Mouse (Mus musculus): ENCODE data around the gene Fxn. TPM values are rescaled to one million over a fixed set of nuclear protein-coding genes. Genes with fewer than 3 reads are reported as not detected.
A peak's percentile ranks its signal among the peaks of the same experiment; 100 is the strongest.
"Not testable (repeated sequence)": the region's sequence is repeated elsewhere in the genome, so short reads cannot be mapped to it uniquely, and the experiment has no call there.

The Fxn gene
- total RNA-seq, 1 experiment from 2014 or later, result 29.9 TPM

DNA sequence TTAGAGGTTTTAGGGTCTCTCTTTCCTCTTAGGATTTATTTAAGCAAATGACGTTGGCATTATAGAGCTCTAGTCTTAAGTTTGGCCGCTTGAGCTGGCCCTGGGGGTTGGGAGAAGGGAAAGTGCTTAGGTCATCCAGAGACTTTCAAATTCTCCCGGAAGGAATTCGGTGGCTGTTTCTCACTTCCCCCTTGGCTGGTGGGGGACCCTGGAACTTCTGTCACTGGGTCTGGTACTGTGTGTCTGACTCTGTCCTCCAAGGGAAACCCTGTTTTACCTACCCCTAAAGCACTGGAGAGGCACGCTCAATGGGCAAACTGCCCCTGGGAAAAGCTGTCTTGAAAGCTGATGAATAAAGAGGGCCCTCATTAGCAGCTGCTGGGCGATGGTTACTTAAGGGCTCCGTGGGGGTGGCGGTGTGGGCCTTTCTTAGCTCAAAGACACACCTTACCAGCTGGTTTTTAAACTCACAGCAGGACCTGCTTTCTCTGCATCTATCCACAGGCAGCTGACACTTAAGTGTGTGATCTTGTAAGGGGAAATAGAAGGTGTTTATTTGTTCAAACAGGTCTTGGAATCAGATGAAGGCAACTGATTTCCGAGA is 26.6 kb downstream of the Fxn start:
- ATAC-seq (replicated peaks; ENCODE audit: low read depth, poor library complexity, severe bottlenecking), result no peak

DNA sequence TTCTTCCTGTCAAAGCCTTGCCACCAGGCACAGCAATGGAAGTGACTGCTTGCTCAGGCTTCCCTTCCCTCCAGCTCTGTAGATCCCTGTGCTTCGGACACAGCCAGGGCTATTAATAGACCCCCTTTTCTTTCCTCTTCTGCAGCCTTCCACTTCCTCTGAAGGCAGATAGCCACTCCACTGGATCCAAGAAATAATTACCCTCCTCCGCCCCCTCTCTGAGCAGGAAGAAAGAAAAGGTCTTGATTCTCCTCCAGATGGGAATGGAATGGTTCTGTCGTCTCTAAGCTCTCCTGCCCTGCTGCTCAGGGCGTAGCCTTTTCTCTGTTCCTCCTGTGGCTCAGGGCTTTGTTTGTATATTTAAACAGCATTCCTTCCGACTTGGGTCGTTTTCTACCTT is 28.5 kb downstream of the Fxn start:
- ATAC-seq (replicated peaks; ENCODE audit: low read depth, poor library complexity, severe bottlenecking), result no peak

GRCm38 (mm10) chr19:24243340-24243739 is 37.1 kb downstream of the Fxn start:
- no peak for ATAC-seq (replicated peaks; ENCODE audit: low read depth, poor library complexity, severe bottlenecking)

- no peak for ATAC-seq (replicated peaks; ENCODE audit: low read depth, poor library complexity, severe bottlenecking)
Measured at GRCm38 (mm10) chr19:24241799-24242546, 38.4 kb downstream of the Fxn start.

DNA sequence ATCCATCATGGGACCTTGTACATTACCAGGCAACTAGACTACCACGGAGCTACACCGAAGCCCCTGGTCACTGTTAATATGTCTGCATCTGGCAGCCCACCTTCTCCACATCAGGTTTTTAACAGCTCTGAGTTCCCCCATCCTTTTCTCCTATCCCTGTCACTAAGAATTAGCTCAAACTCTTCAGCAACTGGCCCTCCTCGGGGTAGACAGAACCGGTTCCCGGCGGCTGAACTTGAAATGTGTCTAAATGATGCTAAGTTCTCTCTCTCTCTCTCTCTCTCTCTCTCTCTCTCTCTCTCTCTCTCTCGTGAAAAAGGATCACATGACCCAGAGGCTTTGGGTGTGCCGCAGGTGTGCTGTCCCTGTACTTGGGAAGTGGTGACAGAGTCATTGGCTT is 39.1 kb downstream of the Fxn start:
- no peak for ATAC-seq (replicated peaks; ENCODE audit: low read depth, poor library complexity, severe bottlenecking)

DNA sequence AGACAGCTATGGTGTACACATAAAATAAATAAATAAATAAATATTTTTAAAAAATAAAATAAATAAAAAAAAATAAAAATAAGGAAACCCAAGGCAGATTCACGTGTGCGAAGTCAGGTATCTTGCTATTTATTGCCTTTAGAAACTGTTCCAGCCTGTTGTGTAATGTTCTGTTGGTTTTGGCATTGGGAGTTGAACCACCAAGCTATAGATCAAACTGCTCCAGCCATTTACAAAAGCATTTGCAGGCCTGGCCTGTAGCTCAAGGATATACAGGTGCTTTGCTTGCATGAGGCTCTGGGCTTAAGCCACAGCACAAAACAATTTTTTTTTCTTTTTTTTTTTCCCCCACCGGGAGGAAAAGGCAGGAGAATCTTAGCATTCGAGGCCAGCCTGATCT is 42.4 kb downstream of the Fxn start:
- no peak for ATAC-seq (replicated peaks; ENCODE audit: low read depth, poor library complexity, severe bottlenecking)

DNA sequence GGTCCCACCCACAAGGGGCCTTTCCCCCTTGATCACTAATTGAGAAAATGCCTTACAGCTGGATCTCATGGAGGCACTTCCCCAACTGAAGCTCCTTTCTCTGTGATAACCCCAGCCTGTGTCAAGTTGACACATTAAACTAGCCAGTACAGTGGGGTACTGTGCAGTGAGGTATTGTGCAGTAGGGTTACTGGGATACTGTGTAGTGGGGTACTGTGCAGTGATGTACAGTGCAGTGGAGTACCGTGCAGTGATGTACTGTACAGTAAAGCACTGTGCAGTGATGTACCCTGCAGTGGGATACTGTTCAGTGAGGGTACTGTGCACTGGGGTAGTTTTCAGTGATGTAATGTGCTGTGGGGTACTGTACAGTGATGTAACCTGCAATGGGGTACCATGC is 48.0 kb downstream of the Fxn start:
- ATAC-seq (replicated peaks; ENCODE audit: low read depth, poor library complexity, severe bottlenecking), result not testable (repeated sequence)

- ATAC-seq (replicated peaks; ENCODE audit: low read depth, poor library complexity, severe bottlenecking), result peak; percentile 74
Measured at GRCm38 (mm10) chr19:24225305-24225696, 55.1 kb downstream of the Fxn start.

DNA sequence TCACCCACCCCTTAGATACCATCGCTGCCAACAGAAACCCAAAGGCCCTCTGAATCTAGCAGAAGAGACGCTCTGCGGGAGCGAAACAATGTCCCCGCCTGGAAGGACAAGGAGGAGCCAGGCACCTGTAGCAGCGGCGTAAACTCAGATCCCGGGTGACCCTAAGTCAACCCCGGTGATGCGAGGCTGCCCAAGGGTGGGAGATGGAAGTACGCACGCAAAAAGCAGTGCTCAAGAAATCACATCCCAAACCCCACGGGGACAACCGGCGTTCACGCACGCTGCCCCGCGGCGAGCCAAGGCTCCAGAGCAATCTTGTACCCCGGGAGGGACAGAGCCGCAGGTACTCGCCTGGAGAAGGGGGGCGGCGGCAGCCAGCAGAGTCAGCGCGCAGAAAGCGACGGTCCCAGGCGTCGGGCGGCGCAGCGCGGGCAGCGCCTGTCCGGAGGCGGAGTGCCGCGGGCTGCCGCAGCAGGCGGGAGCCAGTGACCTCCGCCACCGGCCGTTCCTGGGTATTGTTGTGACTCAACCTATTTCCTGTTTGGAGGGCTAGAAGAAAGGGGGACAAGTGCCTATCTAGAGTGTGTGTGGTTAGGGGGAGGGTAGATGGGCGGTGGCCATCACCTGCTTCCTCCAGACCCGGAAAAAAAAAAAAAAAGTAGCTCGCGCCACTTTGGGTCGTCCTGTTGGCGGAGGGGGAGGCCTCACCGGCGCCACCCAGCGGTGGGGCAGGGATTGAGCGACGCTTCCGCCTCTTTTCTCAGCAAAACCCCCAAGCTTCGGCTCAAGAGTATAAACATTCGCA is 55.7 kb downstream of the Fxn start, which contains the start of gene Tjp2:
Gene Tjp2, minus strand, starts transcription at position 531 of the 805 bp plus-strand sequence.
- ATAC-seq (replicated peaks; ENCODE audit: low read depth, poor library complexity, severe bottlenecking), result peak; percentile 71

DNA sequence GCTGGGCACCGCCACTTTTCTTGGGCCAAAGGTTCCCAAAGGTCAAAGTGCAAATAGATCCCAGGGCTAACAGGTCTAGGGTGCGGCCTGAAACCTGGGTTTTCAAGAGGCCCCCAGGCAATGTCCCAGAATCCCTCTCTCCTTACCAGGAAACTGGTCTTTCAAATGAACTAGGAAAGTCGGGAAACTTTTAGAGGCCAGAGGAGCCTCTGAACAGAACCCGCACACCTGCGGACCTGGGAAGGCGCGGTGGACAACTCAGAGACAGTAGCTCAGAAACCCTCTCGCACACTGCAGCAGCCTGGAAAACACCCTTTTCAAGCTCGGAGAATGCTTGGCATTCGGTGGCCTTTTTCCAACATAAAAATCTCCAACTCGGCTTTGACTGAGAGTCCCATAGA is 56.6 kb downstream of the Fxn start:
- ATAC-seq (replicated peaks; ENCODE audit: low read depth, poor library complexity, severe bottlenecking), result no peak

DNA sequence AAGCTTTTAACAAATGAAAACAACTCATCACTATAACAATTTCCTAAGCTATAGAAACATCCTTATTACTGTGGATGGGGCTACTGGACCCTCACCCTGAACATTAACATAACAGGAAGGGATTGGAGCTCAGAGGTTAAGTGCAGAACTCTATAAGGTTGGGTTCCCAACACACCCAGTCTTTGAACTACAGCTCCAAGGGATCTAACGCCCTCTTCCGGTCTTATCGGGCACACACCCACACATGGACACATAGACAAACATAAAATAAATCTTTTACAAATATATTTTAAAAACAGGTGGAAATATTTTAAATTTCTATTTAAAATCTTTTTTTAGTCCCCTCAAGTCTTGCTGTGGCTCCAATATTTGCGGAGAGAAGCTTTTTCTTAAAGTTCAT is 59.0 kb downstream of the Fxn start:
- no peak for ATAC-seq (replicated peaks; ENCODE audit: low read depth, poor library complexity, severe bottlenecking)

DNA sequence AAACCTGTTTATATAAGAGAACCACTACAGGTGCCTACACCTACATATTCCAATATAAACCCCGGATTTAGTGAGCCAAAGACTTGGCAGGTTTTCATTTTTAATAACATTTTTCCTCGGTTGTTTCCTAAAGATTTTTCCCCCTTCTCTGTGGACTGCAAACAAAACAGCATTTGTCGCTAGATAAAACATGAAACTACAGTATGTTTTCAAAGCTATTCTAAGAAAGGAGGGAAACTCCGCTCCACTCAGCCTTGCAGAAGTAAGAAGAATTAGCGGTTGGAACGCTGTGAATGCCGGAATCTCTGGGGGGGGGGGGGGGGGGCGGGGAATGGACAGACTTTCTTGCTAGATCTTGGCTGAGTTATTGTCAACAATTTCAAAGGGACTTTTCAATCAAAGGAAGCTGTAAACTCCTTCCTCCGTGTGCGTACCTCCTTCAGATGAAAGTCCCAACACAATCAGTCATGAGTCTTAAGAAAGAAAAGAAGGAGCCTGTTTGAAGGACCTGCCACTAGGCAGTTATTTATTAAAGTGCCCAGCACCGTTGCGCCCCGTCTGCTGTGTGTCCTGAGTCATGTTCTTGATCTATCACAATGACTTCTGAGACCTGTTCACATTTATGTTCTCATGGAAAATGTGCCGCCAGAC is 59.5 kb downstream of the Fxn start:
- no peak for ATAC-seq (replicated peaks; ENCODE audit: low read depth, poor library complexity, severe bottlenecking)

GRCm38 (mm10) chr19:24219011-24219410 is 61.4 kb downstream of the Fxn start:
- ATAC-seq (replicated peaks; ENCODE audit: low read depth, poor library complexity, severe bottlenecking), result no peak

- 0 out of 2 replicates have a peak, but pooled peaks have one; percentile 11 for ATAC-seq (replicated peaks; ENCODE audit: low read depth, poor library complexity, severe bottlenecking)
Measured at GRCm38 (mm10) chr19:24218291-24218690, 62.1 kb downstream of the Fxn start.

DNA sequence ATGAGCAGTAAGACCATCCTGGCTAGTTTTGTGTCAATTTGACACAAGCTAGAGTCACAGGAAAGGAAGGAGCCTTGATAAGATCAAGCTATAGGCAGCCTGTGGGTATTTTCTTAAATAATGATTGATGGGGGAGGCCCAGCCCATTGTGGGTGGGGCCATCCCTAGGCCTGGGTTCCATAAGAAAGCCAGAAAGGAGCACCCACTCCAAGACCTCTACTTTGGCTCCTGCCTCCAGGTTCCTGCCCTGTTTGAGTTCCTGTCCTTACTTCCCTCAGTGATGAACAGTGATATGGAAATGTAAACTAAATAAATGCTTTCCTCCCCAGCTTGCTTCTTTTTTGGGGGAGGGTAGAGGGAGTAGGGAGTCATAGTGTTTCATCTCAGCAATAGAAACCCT is 62.6 kb downstream of the Fxn start:
- no peak for ATAC-seq (replicated peaks; ENCODE audit: low read depth, poor library complexity, severe bottlenecking)

DNA sequence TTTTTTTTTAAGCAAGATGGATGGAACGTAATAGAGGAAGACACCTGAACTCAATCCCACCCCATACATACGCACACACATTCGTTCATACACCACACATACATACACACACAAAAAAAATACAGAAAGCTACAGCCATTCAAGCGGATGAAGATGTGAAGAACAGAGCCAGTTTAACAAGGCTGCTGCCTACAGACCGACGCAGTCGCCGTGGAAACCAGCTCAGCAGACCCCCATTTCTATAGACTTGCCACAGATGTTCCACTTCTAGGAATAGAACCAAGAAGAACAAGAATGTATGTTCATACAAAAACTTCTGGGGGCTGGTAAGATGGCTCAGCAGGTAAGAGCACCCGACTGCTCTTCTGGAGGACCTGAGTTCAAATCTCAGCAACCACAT is 63.6 kb downstream of the Fxn start:
- ATAC-seq (replicated peaks; ENCODE audit: low read depth, poor library complexity, severe bottlenecking), result no peak

DNA sequence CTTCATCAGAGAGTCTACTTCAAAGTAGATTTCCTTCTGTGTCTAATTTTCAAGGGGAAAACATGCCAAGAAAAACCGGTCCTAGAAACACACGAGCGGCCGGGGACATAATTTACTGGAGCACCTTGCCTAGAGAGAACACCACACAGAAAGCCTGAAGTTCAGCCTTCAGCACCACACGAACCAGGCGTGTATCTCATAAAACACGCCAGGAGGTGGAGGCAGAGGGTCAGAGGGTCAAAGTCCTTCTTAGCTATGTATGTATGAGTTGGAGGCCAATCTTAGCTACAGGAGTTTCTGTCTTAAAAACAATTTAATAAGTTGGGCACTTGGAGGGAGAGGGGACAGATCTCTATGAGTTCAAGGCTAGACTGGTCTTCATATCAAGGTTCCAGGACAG is 65.5 kb downstream of the Fxn start:
- ATAC-seq (replicated peaks; ENCODE audit: low read depth, poor library complexity, severe bottlenecking), result no peak

GRCm38 (mm10) chr19:24213299-24213698 is 67.1 kb downstream of the Fxn start:
- no peak for ATAC-seq (replicated peaks; ENCODE audit: low read depth, poor library complexity, severe bottlenecking)

DNA sequence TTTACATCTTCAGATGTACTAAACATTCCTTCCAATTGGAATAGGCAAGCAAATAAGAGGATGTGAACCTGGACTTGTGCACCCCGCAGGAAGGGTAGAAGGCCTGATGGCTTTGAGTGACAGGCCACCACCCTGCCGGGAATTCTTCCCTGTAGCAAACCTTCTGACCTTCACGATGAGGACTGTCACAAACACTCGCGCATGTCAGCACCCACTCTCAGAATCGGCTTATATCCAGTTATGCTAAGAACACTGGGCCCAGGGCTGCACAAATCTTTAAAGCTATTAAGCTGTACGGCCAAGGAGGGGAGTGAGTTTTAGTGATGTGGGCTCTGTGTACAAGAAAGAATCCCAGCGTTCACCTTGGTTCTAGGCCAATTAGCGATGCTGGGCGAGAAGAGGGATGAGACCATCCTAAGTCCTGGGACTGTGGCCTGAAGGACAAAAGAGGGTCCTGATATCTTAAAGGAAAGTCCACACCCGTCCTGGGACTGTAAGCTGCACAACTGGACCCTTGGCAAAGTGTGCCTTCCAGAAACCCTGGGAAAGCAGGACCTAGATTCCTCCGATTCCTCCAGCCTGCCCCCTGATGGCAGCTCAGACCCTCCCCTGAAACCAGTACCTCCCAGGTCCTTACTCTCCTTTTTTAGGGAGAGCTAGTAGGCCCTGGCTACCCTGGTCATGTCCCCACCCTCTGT is 67.7 kb downstream of the Fxn start:
- ATAC-seq (replicated peaks; ENCODE audit: low read depth, poor library complexity, severe bottlenecking), result no peak
